In the genomic region with DNA sequence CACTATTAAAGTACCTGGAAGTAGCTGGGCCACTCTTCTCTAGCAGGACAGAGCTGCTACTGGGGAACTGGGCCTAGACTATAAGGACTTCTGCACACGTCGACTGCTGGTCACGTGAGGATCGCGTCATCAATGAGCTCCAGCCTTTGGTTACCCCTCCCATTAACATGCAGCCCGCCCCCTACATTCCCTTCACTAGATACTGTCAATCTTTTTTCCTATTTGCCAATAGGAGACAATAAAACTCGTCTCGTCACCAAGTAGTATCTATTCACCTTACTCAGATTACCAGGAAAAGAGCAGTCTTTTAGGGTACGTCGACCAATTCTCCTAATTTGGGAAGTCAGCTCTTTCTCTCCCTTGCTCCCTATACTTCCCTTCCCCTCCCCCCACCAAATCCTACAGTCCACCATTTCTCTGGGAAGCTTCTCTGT, we compare ENCODE assay signal across 7 mouse cellular contexts. TPM values are rescaled to one million over a fixed set of nuclear protein-coding genes. Genes with fewer than 3 reads are reported as not detected.
DNase-seq lines count a peak whose midpoint lies in the region; ATAC-seq and TF ChIP-seq lines count a peak whose summit lies in the region.

A gene (minus strand): TSS at position 225 of the 434 bp plus-strand sequence.

- no peaks in the 10 kb centered on the region for H3K9me3 ChIP-seq in embryonic facial prominence, embryonic 13.5 days
- H3K9me3 ChIP-seq in limb, embryonic 10.5 days (replicated peaks): no peaks in the 10 kb centered on the region
- H3K9me3 ChIP-seq in midbrain, embryonic 12.5 days: no peaks in the 10 kb centered on the region

- peak; percentile 90 for ATAC-seq in embryonic facial prominence, embryonic 13.5 days (ENCODE audit: insufficient number of reproducible peaks, insufficient read depth, low FRiP score, low TSS enrichment, low read depth)
- peak; percentile 95 for ATAC-seq in midbrain, embryonic 12.5 days (ENCODE audit: low FRiP score, low read depth)

- H3K4me3 ChIP-seq in bone marrow, adult 2 months (replicated peaks; ENCODE audit: control insufficient read depth, low read depth, low read length): peak within 1 kb of the TSS; percentile 70
- peak within 1 kb of the TSS; percentile 59 for H3K4me3 ChIP-seq in embryonic facial prominence, embryonic 13.5 days
- peak within 1 kb of the TSS; percentile 64 for H3K4me3 ChIP-seq in limb, embryonic 10.5 days
- peak within 1 kb of the TSS; percentile 54 for H3K4me3 ChIP-seq in midbrain, embryonic 12.5 days

- H3K9ac ChIP-seq in embryonic facial prominence, embryonic 13.5 days: peak within 1 kb of the TSS; percentile 84
- H3K9ac ChIP-seq in midbrain, embryonic 12.5 days (replicated peaks): peak within 1 kb of the TSS; percentile 65

- H3K4me1 ChIP-seq in bone marrow, adult 2 months (ENCODE audit: control insufficient read depth, insufficient read depth, low read length): no peaks in the 10 kb centered on the region; the same call in 1 of the 2 replicates
- peaks cover 3% of the 10 kb centered on the region; the same call in 1 of the 2 replicates for H3K4me1 ChIP-seq in embryonic facial prominence, embryonic 13.5 days
- H3K4me1 ChIP-seq in limb, embryonic 10.5 days: no peaks in the 10 kb centered on the region
- H3K4me1 ChIP-seq in midbrain, embryonic 12.5 days: 0 out of 2 replicates have a peak, but pooled peaks cover 2% of the 10 kb centered on the region

- no peak for TF ChIP-seq CTCF in bone marrow, adult 2 months (IDR thresholded peaks at IDR 0.05; ENCODE audit: control insufficient read depth, insufficient read depth, low read length)

- peak within 1 kb of the TSS; percentile 57 for H3K4me2 ChIP-seq in embryonic facial prominence, embryonic 13.5 days
- peak within 1 kb of the TSS; percentile 51 for H3K4me2 ChIP-seq in midbrain, embryonic 12.5 days (replicated peaks)

- DNase-seq in heart, adult 11 months: peak; percentile 99
- peak; percentile 77 for DNase-seq in kidney, adult 18-20 months
- DNase-seq in limb, embryonic 10.5 days (ENCODE audit: low spot score): peak; percentile 77
- DNase-seq in spleen, adult 12 weeks (ENCODE audit: low spot score): peak; percentile 34

- H3K36me3 ChIP-seq in embryonic facial prominence, embryonic 13.5 days: peaks cover 6% of the 10 kb centered on the region; the same call in 1 of the 2 replicates
- peaks cover 12% of the 10 kb centered on the region for H3K36me3 ChIP-seq in limb, embryonic 10.5 days
- no peaks in the 10 kb centered on the region for H3K36me3 ChIP-seq in midbrain, embryonic 12.5 days

- H3K27ac ChIP-seq in bone marrow, adult 2 months (ENCODE audit: control insufficient read depth, insufficient read depth, low read depth, low read length, poor library complexity): no peak within 1 kb of the TSS
- peak within 1 kb of the TSS; percentile 92 for H3K27ac ChIP-seq in embryonic facial prominence, embryonic 13.5 days
- peak within 1 kb of the TSS; percentile 90 for H3K27ac ChIP-seq in limb, embryonic 10.5 days
- peak within 1 kb of the TSS; percentile 78 for H3K27ac ChIP-seq in midbrain, embryonic 12.5 days (replicated peaks)

- WGBS in bone marrow, adult 2 months: 12% methylated on average over 10 of the region's 10 CpGs
- 22% methylated on average over 10 of the region's 10 CpGs for WGBS in embryonic facial prominence, embryonic 13.5 days
- WGBS in limb, embryonic 10.5 days: 9% methylated on average over 10 of the region's 10 CpGs
- 23% methylated on average over 10 of the region's 10 CpGs for WGBS in midbrain, embryonic 12.5 days

- peaks cover 16% of the 10 kb centered on the region for H3K27me3 ChIP-seq in embryonic facial prominence, embryonic 13.5 days
- H3K27me3 ChIP-seq in limb, embryonic 10.5 days (ENCODE audit: low read depth, poor library complexity, severe bottlenecking): peaks cover 83% of the 10 kb centered on the region
- no peaks in the 10 kb centered on the region; the same call in 1 of the 2 replicates for H3K27me3 ChIP-seq in midbrain, embryonic 12.5 days

- no peak for TF ChIP-seq POLR2A in bone marrow, adult 2 months (IDR thresholded peaks at IDR 0.05; ENCODE audit: borderline replicate concordance, control insufficient read depth, low read depth, low read length)

RNA-seq across cellular contexts. Expression of the gene that starts here (rescaled TPM):
- 36.6 and 47.6 TPM in 2 replicates for polyA plus RNA-seq in bone marrow, adult 2 months (2011; ENCODE audit: insufficient read depth, insufficient read length, low replicate concordance, missing spikeins)
- polyA plus RNA-seq in embryonic facial prominence, embryonic 13.5 days (2015; fragmentation: Nextera tagmentation; extraction: Ambion mirVana): 222 and 235 TPM in 2 replicates
- 201 and 220 TPM in 2 replicates for polyA plus RNA-seq in limb, embryonic 10.5 days (2016; fragmentation: Nextera tagmentation; extraction: Ambion mirVana)
- 157 and 164 TPM in 2 replicates for polyA plus RNA-seq in midbrain, embryonic 12.5 days (2016; fragmentation: Nextera tagmentation; extraction: Ambion mirVana)

Comparison
In these comparisons a context has a peak if more than half of its experiments do, and no peak if none do; other contexts are left out.
1. DNase-seq: peak in every context shown above with its lines; median percentile 99 in heart, adult 11 months; 77 in kidney, adult 18-20 months; 77 in limb, embryonic 10.5 days; 34 in spleen, adult 12 weeks.